Mouse (Mus musculus) urinary bladder, postnatal 14 days (tissue): ENCODE results near the gene Olfr119.
"Not testable (repeated sequence)": the region's sequence is repeated elsewhere in the genome, so short reads cannot be mapped to it uniquely, and the experiment has no call there.

Experiments
- DNase-seq: peaks from one replicate; pipeline ENCODE4 v3.0.0; 2021; ENCODE audit warnings: low spot score

The Olfr119 gene

DNA sequence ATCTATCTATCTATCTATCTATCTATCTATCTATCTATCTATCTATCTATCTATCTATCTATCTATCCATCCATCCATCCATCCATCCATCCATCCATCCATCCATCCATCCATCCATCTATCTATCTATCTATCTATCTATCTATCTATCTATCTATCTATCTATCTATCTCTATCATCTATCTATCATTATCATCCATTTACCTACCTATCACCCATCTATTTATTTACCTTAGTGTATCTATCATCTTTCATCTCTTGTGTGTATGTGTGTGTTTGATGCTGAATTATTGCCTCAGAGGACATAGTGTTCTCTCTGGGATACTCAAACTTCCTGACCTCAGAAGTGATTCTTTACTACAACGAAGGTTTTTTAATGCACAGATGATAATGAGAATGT lies at the start of gene Olfr119:
TSS of gene Olfr119 (plus strand) at position 301 of the 400 bp plus-strand sequence.
- not testable (repeated sequence) for DNase-seq

DNA sequence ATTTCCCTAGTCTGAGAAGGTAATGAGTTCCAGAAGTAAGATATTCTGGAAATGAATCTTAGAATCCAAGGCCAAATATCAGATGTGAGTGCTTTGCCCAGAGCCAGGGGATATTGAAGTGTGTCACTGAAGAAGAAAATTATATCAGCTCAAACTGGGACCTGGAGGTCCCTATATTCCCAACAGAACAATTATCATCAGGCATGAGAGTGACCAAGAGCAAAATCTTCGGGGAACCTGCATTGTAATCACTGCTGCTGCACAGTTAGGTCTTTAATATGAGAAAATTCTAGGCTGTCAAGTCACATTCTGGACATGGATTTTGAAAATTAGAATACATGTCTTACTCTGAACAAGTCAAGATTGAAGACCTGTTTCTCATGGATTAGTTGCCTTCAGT lies 32.7 kb upstream of the Olfr119 start, which contains the start of gene Olfr117:
TSS of gene Olfr117 (minus strand) at position 101 of the 400 bp plus-strand sequence.
- no peak for DNase-seq

- DNase-seq, result no peak
These were observed 29.7 kb upstream of the Olfr119 start, which contains the start of gene Olfr118 for GRCm38 (mm10) chr17:37666688-37667087. Gene Olfr118 (plus strand): TSS chr17:37666988.

DNA sequence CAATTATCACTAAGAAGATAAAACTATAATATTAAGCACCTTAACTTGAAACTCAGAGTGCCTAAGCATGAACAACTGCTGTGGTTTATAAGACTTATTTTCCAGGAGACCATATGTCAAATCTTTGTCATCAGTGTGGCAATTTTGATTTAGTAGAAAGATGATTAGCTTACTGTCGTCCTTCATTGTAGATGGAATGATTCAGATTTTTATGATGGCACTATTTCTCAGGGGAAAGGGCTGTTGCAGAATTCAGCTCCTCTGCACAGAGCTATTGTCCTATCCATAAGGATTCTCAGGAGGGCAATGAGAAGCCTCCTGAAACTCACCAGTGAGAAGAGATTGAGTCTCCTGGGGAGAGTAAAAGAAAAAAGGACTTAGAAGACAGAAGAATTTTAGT lies 25.1 kb downstream of the Olfr119 start, which contains the start of gene Olfr120:
TSS of gene Olfr120 (plus strand) at position 301 of the 400 bp plus-strand sequence.
- no peak for DNase-seq

- DNase-seq, result no peak
These were observed 41.7 kb downstream of the Olfr119 start for GRCm38 (mm10) chr17:37738070-37738469.
